Mouse (Mus musculus) cerebellum, adult 9-10 months (tissue): Measurements from ENCODE around the gene Cyld.
A peak's percentile ranks its signal among the peaks of the same experiment; 100 is the strongest.
"Not testable (repeated sequence)": the region's sequence is repeated elsewhere in the genome, so short reads cannot be mapped to it uniquely, and the experiment has no call there.

Source experiments
- DNase-seq: peaks from one replicate; pipeline ENCODE4 v3.0.0; 2022

The Cyld gene

DNA sequence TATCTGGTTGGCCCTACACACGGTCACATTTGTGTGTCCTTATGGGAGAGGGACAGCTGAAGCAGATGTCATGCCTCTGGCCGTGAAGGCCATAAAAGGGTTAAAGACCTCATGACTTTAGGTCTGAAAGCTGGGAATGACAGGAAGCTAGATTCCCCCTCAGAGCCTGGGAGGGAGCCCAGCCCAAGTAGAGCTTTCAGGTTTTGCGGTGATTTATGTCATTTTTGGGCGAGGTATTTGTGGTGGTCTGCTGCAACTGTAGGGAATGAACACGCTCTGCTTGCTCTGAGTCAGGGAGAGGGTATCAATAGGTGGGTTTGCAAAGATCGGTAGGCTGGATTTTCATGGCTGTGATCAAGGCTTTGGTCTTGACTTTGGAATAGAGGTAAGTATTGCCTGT lies 6.9 kb upstream of the Cyld start:
- DNase-seq, result no peak

DNA sequence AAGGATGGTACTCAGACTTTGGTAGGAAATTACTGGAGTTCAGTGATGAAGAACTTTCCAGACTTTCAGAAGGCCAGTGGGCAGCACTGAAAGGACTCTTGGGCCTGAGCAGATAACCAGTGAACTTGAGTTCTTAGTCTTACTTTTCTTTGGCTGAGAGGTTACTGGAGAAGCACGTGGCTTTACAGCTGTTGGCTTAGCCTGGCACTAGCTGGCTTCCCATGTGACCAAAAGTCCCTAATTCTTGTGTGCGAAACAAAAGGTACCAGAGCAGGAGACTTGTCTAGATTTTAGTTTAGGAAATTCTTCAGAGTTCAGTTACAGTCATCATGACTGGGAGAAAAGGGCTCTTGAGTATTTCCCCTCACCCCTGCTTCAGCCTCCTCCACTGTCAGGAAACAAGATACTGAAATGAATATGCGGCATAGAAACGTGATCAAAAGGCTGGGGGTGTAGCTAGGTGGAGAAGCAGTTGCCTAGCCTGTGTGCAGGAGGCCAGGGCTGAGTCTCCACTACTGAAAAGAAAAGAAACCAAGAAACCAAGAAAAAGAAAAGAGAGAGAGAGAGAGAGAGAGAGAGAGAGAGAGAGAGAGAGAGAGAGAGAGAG lies 5.4 kb upstream of the Cyld start:
- no peak for DNase-seq

DNA sequence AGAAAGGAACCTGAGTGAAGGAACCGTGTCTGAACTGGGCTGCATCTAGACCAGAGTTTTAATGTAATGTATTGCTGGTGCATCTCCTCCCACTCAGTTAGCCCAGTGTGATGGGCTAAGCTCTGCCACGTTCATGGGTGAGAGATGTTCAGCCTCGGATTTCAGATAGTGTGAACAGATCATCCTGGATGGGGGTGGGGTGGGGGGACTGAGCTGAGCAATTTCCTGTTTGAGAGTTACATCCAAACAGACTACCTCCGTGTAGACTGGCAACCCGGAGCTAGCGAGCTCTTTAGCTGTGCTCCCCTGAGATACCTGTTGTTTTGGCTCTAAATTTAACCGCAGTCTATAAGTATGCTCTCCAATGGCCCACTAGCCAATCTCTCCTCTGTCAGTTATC lies 4.9 kb upstream of the Cyld start:
- no peak for DNase-seq

DNA sequence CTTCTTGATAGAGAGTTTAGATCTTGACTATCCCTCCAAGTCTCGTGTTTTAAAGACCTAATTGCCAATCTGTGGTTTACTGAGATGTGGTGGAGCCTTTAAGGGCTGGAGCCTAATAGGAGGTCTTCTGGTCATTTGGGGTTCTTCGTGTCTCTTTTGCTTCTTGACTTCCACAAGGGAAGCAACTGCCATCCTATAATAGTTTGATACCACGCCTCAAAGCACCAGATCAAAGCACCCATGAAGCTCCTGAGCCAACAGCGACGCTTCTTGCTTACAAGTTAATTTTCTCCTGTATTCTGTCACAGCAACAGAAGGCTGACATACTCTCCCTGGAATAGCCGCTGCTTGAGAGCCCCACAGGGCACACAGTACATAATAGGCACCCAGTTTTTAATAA lies 4.0 kb upstream of the Cyld start:
- DNase-seq, result no peak

DNA sequence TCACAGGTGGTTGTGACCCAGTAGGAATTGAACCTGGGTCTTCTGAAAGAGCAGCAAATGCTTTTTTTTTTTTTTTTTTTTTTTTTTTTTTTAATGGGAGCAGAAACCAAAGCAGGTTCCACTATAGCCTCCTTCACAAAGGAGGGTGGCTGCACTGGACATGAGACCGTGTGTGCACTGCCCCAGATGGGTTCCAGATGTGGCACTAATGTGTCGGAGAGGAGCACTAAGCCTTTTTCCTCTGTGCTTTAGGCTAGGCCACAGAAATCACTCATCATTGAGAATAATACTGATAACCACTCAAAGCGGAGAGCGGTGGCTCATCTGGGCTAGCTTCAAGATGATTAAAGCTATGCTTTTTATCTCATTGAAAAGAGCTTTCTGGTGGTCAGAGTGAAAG lies 3.5 kb upstream of the Cyld start:
- no peak for DNase-seq

DNA sequence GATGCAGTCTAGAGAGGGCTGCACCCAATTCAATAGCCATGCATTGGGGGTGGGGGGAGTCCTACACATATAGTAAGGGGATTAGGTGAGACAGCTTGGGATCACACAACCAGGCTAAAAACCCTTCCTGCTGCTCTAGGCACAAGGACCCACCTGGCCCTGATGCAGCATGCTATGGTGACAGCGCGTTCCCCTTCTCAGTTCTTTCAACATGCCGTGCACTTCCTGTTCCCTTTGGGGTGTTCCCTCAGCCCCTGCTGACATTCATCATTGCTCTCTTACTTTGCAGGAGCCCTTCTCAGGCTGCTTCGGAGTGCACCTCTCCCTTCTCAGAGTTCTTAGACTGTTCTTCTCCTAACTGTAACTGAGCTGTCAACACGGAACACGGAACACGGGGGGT lies 2.5 kb upstream of the Cyld start:
- DNase-seq, result peak; percentile 21

DNA sequence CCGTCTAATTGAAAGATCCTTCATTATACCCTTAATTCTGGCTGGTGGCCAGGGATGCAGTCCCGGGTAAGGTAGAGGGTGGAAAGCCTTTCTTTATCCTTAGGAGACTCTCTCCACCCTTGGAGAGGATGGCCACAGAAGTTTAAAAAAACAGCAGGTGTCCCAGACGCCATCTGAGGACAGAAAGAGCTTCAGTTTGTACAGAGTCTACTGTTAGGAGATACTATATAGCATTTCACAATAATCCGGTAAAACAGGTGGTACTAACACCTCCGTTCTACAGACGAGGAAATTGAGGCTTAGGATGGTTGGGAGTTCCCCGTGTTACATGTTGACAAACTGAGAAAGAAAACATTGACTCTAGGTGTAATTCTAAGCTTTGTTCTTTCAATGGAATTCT lies 600 bp upstream of the Cyld start:
- no peak for DNase-seq

DNA sequence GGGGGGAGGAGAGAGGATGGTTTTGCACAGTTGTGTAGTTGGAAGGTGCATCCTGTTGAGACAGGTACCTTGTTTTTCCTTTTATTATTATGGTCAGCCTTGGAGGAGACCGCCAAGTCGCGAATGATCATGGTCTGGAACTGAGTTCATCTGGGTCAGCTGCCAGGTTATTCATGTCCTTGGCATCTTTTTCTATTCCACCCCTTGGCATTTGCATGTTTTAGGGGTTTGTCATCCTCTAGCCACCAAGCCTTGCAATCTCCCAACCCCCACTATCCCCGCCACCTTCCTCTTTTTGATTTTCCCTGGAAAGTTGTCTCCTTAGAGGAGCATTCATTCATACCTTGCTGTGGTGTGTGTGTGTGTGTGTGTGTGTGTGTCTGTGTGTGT lies 809 bp downstream of the Cyld start:
- DNase-seq, result peak; percentile 80

DNA sequence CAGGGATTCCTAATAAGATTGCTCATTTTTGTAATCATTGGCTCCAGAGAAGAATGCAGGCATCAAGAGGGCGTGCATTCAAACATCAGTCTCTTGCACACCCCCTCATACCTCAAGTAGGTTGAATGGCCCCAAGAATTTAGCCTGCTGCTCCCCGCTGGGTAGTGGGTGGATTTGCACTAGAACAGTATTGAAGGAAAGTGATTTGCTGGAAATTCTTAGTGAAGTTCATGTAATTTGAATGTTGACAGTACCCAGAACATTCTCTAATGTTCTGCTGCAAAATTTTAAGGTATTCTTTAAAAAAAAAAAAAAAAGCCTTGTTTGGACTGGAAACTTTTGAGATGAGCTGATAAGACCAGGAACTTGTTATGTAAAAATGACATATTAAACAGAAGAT lies 1.2 kb downstream of the Cyld start:
- DNase-seq, result no peak

DNA sequence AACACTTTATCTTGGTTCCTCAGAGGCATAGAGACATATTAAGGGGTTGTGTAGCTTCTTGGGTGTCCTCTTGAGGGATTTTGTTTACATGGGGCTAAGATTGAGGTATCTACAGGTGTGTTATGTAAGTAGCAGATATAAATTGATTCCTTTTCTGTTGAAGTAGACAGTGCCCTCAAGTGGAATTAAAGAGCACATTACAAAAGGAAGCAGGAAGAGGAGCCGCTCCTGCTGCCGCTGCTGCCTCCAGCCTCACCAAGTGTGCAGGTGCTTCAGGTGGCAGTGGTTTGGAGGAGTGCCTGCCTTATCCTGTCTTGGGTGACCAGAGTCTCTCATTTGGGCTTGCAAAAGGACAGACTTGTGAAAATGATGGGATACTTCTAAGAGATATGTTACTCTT lies 4.8 kb downstream of the Cyld start:
- peak; percentile 81 for DNase-seq

DNA sequence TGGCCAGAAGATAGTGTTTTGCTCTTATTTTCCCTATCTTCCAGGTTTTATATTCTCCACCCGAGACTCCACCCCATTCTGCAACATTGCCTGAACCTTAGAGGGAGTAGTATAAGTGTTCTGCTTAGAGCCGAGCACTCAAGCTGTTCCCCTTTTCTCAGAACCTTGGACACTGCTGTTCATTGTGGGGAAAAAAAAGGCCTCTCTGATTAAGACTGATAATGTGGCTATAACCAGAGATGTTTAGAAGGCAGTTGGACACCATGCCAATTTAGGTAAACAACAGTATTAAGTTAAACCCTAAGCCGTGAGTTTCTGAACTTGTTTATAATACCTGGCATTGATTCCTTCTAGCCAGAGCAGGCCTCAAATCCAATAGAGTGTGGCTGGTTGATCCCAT lies 6.0 kb downstream of the Cyld start:
- DNase-seq, result no peak

DNA sequence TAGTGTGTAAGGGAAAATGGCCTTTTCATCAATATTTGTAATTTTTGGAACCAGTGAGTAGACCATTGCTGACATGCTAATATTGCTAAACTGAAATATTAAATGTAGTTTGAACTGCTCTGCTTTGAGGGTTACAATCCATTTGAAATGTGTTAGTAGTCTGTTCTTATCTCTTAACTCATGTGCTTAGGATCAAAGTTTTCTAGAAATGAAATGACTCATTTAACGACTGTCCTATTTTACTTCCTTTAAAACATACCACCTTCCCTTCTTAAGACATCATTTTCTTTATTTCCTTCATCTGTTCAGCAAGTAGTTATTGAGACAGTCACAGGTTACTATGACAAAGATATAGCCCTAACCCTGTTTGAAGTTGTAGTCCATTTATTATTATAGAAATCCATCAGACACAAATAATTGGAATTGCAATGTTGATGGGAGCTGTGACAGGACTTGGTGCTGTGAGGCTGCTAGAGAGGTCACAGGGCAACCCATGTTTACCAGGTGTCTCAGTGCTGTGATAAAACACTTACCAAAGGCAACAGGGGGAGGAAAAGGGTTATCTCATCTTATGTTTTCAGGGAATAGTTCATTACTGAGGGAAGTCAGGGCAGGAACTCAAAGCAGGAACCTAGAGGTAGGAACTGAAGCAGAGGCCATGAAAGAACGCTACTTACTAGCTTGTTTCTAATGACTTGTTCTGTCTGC lies 26.6 kb downstream of the Cyld start:
- no peak for DNase-seq

DNA sequence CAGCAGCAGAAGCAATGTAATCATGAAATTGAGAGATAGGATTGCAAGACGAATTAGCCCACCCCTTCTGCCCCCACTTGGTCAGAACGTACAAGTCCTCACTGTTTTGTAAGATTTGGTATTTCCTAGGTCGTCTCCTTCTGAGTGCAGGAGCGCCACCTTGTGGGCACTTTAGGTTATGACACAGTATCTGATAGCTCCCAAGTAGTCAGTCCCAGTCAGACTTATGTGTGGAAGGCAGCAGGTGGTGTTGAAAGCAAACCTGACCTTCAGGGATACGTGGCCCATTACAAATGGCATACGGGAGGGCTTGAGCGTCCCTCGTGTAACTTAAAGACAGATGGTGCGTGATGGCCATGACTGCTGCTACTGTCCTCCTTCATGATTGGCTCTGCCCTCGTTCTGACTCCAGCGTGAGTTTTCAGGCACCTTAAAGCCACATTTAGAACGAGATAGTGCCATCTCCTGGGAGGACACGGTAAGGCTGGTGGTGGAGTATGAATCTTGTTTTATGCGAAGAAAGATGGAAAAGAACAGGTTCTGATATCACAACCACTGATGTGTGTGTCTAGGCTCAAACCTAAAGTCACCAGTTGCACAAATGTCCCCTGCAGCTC lies 58.5 kb downstream of the Cyld start:
- peak; percentile 88 for DNase-seq

DNA sequence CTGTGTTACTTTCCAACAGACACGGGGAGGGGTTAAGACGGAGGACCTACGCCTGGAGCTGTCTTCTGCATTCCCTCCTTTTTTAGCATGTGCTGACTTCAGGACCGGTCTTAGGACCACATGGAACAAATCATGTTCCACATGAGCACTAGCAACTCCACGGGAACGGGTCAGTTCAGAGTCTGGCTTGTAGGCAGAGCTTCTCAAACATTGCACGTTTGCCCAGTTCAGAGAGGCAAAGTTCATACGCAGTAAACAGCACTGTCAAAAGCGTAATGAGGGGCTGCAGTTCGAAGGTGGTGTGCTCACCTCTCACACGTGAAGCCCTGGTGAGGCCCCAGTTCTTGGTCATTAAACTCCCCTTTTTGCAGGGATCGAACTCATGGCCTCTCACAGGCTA lies 65.2 kb downstream of the Cyld start:
- DNase-seq, result no peak

DNA sequence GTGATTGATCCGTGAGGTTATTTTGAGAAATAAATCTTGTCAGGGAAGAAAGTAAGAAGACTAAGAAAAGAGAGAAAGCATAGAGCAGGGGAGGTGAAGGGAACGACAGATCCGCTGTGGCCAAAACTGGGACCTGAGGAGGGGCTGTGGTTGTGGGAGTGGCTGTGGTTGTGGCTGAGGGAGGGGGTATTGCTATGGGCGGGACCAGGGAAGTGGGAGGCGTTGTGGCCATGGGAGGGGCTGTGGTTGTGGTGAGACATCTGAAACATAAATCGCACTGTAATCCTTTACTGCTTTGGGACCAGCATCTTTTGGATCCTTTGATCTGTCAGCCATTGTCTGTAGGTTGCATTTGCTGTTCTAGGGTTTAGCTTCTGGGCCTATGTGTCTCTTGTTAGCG lies 74.4 kb downstream of the Cyld start:
- no peak for DNase-seq

DNA sequence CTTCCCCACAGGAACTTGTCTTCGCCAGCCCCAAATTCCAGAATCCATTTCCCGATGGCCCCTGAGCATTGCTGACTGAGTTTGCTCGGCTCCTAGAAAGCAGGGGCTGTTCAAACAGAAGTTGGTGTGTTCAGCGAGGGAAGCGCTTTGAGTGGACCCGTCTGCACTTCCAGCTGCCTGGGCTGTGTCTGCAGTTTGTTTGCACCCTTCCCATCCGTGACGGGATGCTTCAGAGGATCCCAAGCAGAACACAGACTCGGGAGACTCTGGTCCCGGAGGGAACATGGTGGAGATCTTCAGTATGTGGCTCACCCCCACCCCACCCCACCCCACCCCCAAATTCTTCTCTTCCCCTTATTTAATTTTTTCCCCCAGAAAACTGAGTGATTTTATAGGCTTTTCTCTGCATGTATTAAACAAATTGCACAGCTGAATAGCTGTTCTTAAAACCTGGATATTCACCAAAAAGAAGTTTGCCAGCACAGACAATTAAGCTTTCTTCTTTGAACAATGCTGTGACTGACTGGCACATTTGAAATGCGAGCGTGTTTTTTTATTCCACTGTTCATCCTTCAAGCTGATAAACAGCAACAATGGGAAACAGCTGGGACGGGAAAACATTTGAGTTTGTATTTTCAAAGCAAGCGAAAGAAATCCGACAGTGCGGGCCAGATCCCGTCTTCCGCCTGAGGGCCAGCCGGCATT lies 77.9 kb downstream of the Cyld start:
- no peak for DNase-seq

DNA sequence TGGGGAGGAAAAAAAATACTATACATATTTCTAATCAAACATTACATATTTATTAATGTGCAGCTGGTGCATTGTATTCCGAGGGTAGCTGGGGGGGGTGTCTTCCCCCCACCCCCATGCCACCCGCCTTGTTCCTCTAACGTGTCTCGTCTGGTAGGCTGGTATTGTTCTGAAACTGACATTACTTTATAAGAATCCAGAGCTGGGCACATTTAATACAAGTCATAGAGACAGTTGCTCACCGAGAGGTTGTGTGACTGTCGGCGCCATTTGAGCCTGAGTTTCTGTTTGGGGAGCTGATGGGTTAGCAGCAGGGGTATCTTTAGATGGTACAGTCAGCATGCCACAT lies 78.4 kb downstream of the Cyld start:
- no peak for DNase-seq

DNA sequence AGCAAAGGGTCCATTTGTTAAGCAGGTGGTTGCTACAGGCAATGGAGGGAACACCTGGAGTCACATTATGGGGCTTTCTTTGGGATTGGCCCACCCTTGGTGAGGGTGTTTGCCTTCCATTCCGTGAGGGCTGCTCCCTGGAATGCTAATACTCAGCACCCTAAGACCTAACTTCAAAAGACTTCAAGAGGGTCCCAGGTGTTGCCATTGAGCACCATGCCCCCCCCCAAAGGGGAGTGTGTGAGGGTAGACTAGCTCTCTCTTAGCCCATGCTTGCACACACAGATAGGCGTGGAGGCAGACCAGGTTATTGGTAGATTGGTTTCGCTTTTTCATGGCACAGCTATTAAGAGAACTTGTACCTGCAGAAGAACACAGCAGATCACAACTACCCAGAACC lies 83.3 kb downstream of the Cyld start:
- no peak for DNase-seq

DNA sequence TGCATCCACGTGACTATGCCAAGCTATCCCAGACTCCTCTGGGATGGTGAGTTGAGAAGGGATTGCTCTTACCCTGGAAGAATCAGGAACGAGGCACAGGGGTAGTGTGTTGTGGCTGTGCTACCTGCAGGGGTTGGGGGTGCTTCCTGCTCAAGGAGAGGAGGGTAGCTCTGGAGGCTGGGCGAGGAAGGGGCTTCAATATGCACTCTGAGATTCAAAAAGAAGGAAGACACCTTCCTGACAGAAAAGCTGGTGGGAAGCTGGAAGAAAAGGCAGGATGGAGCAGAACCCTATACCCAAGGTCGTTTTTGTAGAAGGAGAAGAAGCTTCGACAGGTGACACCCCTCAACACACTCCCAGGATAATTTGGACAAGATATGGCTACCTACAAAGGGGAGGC lies 84.5 kb downstream of the Cyld start:
- no peak for DNase-seq

DNA sequence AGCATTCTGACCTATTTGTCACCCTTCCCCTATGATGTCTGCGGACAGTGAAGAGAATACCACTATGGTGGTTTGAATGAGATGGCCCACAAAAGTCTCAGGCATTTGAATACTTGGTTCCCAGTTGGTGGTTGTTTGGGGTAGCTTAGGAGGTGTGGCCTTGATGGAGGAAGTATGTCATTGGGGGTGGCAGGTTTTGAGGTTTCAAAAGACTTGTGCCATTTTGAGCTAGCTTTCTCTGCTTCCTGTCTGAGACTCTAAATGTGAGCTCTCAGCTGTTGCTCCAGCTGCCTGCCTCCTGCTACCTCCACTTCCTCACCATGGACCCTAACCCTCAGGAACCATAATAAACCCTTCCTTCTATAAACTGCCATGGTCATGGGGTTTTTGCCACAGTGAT lies 86.9 kb downstream of the Cyld start:
- DNase-seq, result no peak

DNA sequence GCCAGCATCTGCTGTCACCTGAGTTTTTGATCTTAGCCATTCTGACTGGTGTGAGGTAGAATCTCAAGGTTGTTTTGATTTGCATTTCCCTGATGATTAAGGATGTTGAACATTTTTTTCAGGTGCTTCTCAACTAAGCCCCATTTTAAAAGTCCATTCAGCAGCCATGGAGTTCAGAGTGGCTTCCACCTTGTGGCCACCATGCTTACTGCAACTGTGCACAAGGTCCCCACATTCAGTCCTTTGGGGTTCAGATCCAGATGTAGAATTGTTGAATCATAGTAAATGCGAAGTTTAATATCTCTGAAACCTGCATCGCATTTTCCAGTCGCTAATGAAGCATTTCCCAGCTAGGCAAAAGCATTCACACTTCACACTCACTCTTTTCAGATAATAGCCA lies 91.5 kb downstream of the Cyld start:
- not testable (repeated sequence) for DNase-seq

DNA sequence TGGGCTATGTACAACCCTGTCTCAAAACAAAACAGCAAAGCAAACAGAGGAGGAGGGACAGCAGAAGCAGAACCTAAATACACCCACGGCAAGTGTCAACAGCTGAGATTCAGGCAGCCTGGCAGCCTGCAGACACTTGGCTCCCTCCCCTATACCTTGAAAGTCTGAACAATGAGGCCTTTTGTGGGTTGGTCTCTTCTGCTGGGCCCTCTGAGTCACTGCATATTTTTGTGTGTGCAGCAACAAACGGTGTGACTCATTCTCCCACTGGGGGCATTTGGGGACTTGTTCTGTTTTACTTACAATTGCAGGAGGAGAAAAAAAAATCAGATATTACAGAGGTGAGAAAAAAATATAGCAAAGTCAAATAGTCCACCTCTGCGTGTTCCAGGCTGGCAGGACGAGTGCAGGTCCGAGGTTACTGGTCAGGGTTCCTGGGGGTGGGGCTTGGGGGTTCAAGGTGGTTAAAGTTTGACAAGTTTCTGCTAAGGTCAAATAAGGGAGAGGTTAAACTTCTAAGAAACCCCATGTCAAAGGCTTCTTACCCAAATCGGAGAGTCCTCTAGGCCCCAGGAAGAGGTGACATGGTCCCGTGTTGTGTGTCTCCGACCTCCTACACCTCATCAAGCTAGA lies 96.0 kb downstream of the Cyld start:
- no peak for DNase-seq

DNA sequence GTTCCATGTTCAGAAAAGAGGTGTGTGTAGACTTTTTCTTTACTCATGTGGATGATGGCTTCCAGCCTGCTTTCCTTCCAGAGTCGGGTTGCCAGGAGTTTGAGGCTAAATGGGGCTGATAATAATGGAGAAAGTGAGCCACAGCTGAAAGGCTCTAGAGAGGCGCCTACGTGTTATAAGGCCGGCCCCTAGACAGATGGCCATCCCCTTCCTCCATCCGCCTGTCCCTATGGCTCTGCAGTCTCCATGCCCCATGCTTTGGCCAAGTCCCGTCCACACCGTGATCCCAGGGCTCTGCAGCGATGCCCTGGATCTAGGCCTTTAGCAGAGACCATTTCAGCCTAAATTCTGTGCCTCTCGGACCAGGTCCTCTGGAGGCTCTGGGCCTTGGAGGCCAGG lies 96.5 kb downstream of the Cyld start:
- no peak for DNase-seq
